Mouse (Mus musculus) forebrain, postnatal 0 days (tissue): ENCODE results near the gene Zc3h12a. TPM values are rescaled to one million over a fixed set of nuclear protein-coding genes. Genes with fewer than 3 reads are reported as not detected.

ENCODE experiments used
- ATAC-seq: fragments of 200-750 bp; cut with Nextera tagmentation; 2 replicates; pipeline ENCODE4 v1.8.0; 2017; ENCODE audit warnings: mild to moderate bottlenecking, moderate library complexity
- DNase-seq: peaks from one replicate; pipeline ENCODE4 v3.0.0-alpha.2; 2015
- H3K27ac ChIP-seq: fragments of 300-500 bp; sonication (generic); 2 replicates; pipeline ENCODE4 v1.5.1; 2014; ENCODE audit warnings: low read depth, mild to moderate bottlenecking, antibody characterized with exemption, low read length, moderate library complexity, mixed read lengths
- H3K27me3 ChIP-seq: fragments of 300-500 bp; sonication (generic); 2 replicates; pipeline ENCODE4 v1.6.1; 2014; ENCODE audit warnings: mild to moderate bottlenecking, low read length, mixed read lengths; ENCODE audit not compliant: insufficient read depth
- H3K36me3 ChIP-seq: fragments of 300-500 bp; sonication (generic); 2 replicates; pipeline ENCODE4 v1.6.1; 2014; ENCODE audit warnings: mild to moderate bottlenecking, moderate library complexity; ENCODE audit not compliant: insufficient read depth
- H3K4me1 ChIP-seq: fragments of 300-500 bp; sonication (generic); 2 replicates; pipeline ENCODE4 v1.6.1; 2014; ENCODE audit warnings: antibody characterized with exemption; ENCODE audit not compliant: insufficient read depth
- H3K4me2 ChIP-seq: fragments of 300-500 bp; sonication (generic); 2 replicates; pipeline ENCODE4 v1.6.1; 2014; ENCODE audit warnings: low read depth, mild to moderate bottlenecking, moderate library complexity
- H3K4me3 ChIP-seq: fragments of 300-500 bp; sonication (generic); 2 replicates; pipeline ENCODE4 v1.5.1; 2014; ENCODE audit warnings: low read depth, low read length, mixed read lengths
- H3K9ac ChIP-seq: fragments of 300-500 bp; sonication (generic); 2 replicates; pipeline ENCODE4 v1.6.1; 2014; ENCODE audit warnings: mild to moderate bottlenecking
- H3K9me3 ChIP-seq: fragments of 300-500 bp; sonication (generic); 2 replicates; pipeline ENCODE4 v1.6.1; 2016; ENCODE audit warnings: low read length
- CTCF ChIP-seq: sonication (generic); IDR thresholded peaks from 2 replicates; pipeline ENCODE4 v1.5.1; 2016; ENCODE audit warnings: antibody characterized with exemption, control low read depth, low read depth
- WGBS: fragments of 180-500 bp; shearing (Covaris S2); extraction: QIAGEN DNeasy Blood & Tissue Kit; methylation state at CpG from one replicate; pipeline ENCODE4 v1.1.7; 2014; 5-methylcytosine and 5-hydroxymethylcytosine counted together
- polyA plus RNA-seq: library from polyadenylated mRNA; unstranded; fragments of >200 nt; fragmentation: Nextera tagmentation; extraction: Ambion mirVana; gene quantifications from 2 replicates; pipeline ENCODE4 v1.2.1, GENCODE M21; 2015
- total RNA-seq: library from RNA; depleted of rRNA; stranded (reverse); fragments of >200 nt; gene quantifications from 2 replicates; pipeline ENCODE4 v1.2.3, GENCODE M21; 2014

The Zc3h12a gene
- total and polyA plus RNA-seq, 2 experiments from 2014 or later: 0.07 TPM; not detected in 1

DNA sequence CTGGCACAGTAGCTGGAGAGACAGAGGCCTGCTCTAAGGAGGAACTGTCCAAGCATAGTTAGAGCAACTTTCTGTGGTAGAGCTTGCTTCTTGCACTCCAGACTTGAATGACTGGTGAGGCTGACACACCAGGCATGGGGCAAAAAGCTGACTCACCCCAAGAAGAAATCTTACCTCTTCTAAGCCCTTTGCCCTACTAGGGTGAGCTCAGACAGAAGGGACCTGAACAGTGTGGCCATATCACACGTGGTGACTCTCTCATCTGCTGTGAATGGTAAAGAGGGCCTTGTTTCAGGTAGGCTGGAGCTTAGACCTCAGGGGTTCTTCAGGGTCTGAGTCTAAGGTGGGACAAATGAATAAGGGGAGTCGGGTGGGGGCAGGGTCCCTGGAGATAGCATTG is 30.4 kb upstream of the Zc3h12a start:
- WGBS: 80% methylated on average over 2 of the region's 2 CpGs
- Histone ChIP-seq H3K4me2 (no peak overlapping the region), H3K9ac (no peak overlapping the region), H3K27ac (no peak overlapping the region), H3K9me3 (no peaks in the 10 kb centered on the region), H3K36me3 (no peaks in the 10 kb centered on the region), H3K4me3 (no peak overlapping the region), H3K4me1 (peaks cover 5% of the 10 kb centered on the region; the same call in 1 of the 2 replicates), H3K27me3 (no peaks in the 10 kb centered on the region)
- no peak for ATAC-seq
- no peak for TF ChIP-seq CTCF
- DNase-seq: no peak

DNA sequence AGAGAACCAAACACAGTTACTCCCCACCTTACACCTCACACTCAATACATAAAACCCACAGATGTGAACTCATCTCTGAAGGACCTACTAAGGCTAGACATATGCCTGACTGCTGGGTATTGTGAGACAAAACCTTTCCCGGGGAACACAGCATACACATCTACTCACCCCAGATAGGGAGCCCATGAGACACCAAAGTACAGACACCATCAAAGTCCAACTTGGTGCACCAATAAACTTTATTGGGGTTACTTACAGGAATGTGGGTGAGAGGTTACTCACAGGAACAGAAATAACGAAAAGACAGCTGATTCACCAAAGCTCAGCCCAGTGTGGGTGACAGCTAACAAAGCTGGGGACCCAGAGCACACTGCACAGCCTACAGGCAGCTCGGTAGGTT is 29.7 kb upstream of the Zc3h12a start:
- H3K36me3 ChIP-seq: no peaks in the 10 kb centered on the region
- H3K4me1 ChIP-seq: peaks cover 5% of the 10 kb centered on the region; the same call in 1 of the 2 replicates
- no peaks in the 10 kb centered on the region for H3K27me3 ChIP-seq
- TF ChIP-seq CTCF: no peak
- DNase-seq: no peak
- H3K9ac ChIP-seq: no peak overlapping the region
- no peak overlapping the region for H3K4me2 ChIP-seq
- no peak for ATAC-seq
- no peak overlapping the region for H3K27ac ChIP-seq
- H3K4me3 ChIP-seq: no peak overlapping the region
- H3K9me3 ChIP-seq: no peaks in the 10 kb centered on the region
- 84% methylated on average over 3 of the region's 3 CpGs for WGBS

DNA sequence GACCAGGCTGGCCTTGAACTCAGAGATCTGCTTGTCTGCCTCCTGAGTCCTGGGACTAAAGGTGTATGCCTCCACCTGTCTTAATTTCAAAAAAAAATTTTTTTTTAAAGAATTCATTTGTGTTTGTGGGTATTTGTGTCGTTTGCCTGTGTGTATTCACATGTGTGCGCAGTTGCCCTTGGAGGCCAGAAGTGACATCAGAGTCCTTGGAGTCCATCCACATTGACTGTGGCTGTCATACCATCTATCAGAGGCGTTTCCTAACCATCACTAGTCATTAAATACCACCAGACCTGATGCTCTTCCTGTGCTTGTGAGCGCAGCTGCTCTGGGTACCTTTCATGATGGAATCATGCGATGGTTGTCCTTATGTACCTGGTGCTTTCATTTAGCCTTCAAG is 28.0 kb upstream of the Zc3h12a start:
- Histone ChIP-seq H3K9ac (no peak overlapping the region), H3K4me2 (no peak overlapping the region), H3K4me1 (peaks cover 5% of the 10 kb centered on the region; the same call in 1 of the 2 replicates), H3K27ac (no peak overlapping the region), H3K9me3 (no peaks in the 10 kb centered on the region), H3K36me3 (no peaks in the 10 kb centered on the region), H3K4me3 (no peak overlapping the region), H3K27me3 (no peaks in the 10 kb centered on the region)
- DNase-seq (no peak), ATAC-seq (no peak)
- TF ChIP-seq CTCF: no peak
- WGBS: 84% methylated on average over 5 of the region's 5 CpGs

DNA sequence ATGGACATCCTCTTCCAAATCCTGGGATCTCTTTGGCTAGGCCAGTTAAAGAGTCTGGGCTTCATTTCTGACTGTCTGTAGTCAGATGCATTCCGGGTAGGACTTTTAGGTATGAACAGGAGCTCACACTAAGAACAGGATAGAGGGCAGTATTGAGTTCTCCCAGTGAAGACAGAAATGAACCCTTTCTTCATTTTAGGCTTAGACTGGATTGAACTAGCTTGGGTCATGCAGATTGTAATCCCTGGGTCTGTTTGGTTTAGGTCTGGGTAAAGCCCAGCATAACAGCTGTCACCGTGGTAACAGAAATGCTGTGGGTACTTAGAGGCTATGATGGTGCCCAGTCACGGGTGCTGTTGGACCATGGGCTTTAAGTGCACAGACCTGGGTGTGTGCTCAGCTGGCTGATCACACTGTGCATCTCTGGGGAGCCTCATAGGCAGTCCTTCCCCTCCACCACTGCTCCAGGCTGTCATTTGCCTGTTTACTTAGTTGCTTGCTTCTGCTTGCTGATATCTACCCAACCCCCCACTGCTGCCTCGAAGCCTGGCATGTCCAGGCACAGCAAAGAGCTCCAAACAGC is 26.1 kb upstream of the Zc3h12a start:
- Histone ChIP-seq H3K27me3 (no peaks in the 10 kb centered on the region), H3K9me3 (no peaks in the 10 kb centered on the region), H3K4me3 (no peak overlapping the region), H3K9ac (no peak overlapping the region), H3K4me1 (0 out of 2 replicates have a peak, but pooled peaks cover 1% of the 10 kb centered on the region), H3K4me2 (no peak overlapping the region), H3K27ac (no peak overlapping the region), H3K36me3 (no peaks in the 10 kb centered on the region)
- TF ChIP-seq CTCF: no peak
- DNase-seq (no peak), ATAC-seq (no peak)
- WGBS: 70% methylated on average over 4 of the region's 4 CpGs

DNA sequence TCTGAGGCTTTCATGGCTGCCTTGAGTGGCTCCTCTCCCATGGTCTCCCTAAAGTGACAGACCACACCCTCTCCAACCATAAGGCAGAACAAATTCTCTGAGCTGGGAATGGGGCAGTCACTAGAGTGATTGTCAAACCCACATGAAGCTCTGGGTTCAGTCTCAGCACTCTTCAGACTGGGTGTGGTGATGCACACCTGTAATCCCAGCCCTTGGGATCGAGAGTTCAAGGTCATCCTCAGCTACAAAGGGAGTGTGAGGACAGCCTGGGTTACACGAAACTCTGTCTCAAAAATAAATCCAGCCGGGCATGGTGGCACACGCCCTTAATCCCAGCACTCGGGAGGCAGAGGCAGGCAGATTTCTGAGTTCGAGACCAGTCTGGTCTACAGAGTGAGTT is 24.8 kb upstream of the Zc3h12a start:
- TF ChIP-seq CTCF: no peak
- Histone ChIP-seq H3K27ac (no peak overlapping the region), H3K27me3 (no peaks in the 10 kb centered on the region), H3K9ac (no peak overlapping the region), H3K4me2 (no peak overlapping the region), H3K9me3 (no peaks in the 10 kb centered on the region), H3K36me3 (no peaks in the 10 kb centered on the region), H3K4me3 (no peak overlapping the region), H3K4me1 (no peaks in the 10 kb centered on the region)
- no peak for DNase-seq
- no peak for ATAC-seq
- 87% methylated on average over 6 of the region's 6 CpGs for whole genome bisulfite sequencing

DNA sequence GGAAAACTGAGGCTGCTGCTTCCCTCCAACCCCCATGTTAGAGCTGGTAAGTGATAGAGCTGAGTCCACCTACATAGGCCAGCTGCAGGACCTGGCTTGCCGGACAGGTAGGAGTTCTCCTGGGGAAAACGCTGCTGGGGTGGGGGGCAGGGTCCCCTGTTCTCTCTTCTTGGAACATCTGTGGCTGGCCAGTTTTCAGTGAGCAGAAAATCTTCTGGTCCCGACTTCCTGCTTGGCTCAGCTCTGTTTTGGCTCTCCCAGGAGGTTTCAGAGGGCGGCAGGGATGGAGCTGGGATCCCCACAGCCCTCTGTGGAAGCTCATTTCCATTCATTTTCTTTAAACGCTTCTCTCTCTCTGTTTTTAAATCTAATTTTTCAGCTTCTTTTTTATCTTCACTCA is 21.8 kb upstream of the Zc3h12a start:
- WGBS: 32% methylated on average over 5 of the region's 5 CpGs
- TF ChIP-seq CTCF: no peak
- Histone ChIP-seq H3K4me2 (no peak overlapping the region), H3K27me3 (no peaks in the 10 kb centered on the region; the same call in 1 of the 2 replicates), H3K36me3 (no peaks in the 10 kb centered on the region), H3K9ac (no peak overlapping the region), H3K4me1 (no peaks in the 10 kb centered on the region), H3K27ac (no peak overlapping the region), H3K4me3 (no peak overlapping the region), H3K9me3 (no peaks in the 10 kb centered on the region)
- DNase-seq (no peak), ATAC-seq (no peak)

DNA sequence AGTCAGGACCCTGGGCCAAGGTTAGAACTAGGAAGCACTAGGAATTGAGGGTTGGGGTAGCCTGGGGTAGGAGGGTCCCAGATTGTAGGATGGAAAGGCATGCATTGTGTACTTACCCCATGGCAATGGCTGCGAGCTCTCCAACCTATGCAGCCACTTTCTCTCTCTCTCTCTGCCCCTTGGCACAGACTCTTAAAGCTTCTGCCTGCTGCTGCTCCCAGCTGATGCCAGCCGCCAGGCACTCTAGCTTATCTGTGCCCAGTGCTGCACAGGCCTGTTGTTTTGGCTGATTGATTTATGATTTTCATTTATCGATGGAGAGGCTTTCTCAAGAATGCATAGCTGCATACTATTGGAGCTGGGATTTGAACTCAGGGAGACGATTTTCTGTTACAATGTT is 20.3 kb upstream of the Zc3h12a start:
- no peak for DNase-seq
- H3K4me3 ChIP-seq: no peak overlapping the region
- WGBS: 91% methylated on average over 4 of the region's 4 CpGs
- H3K9me3 ChIP-seq: no peaks in the 10 kb centered on the region
- no peak for ATAC-seq
- no peak overlapping the region for H3K9ac ChIP-seq
- no peak overlapping the region for H3K4me2 ChIP-seq
- no peak overlapping the region for H3K27ac ChIP-seq
- TF ChIP-seq CTCF: no peak
- H3K27me3 ChIP-seq: no peaks in the 10 kb centered on the region; the same call in 1 of the 2 replicates
- H3K4me1 ChIP-seq: no peaks in the 10 kb centered on the region
- no peaks in the 10 kb centered on the region for H3K36me3 ChIP-seq
